16 mouse cellular contexts compared by ENCODE assay signal in genomic region chr12:88463588-88464290, GRCm38 (mm10).
DNase-seq lines count a peak whose midpoint lies in the region; ATAC-seq lines count a peak whose summit lies in the region.
"Had no signal": no experiment of that assay in that cellular context is flagged by ENCODE, and none has a peak within 500 bp of the region (broad histone marks: within the 10 kb centered on the region; RNA-seq: fewer than 3 reads in every experiment).

No protein-coding gene starts in this region.

- no peaks in the 10 kb centered on the region for H3K27me3 ChIP-seq in forebrain, embryonic 13.5 days
- H3K27me3 ChIP-seq in forebrain, embryonic 16.5 days (replicated peaks; ENCODE audit: control insufficient read depth, insufficient read depth, low read length), result no peaks in the 10 kb centered on the region
- H3K27me3 ChIP-seq in kidney, embryonic 16.5 days (ENCODE audit: insufficient read depth, low read length), result no peaks in the 10 kb centered on the region
- no peaks in the 10 kb centered on the region for H3K27me3 ChIP-seq in neural tube, embryonic 14.5 days (ENCODE audit: control insufficient read depth, insufficient read depth, low read length)
- H3K27me3 ChIP-seq: hindbrain, embryonic 15.5 days; liver, embryonic 15.5 days; neural tube, embryonic 15.5 days had no signal

- H3K9me3 ChIP-seq in forebrain, embryonic 13.5 days (replicated peaks), result no peaks in the 10 kb centered on the region
- H3K9me3 ChIP-seq in forebrain, embryonic 16.5 days (ENCODE audit: control insufficient read depth, low read length), result no peaks in the 10 kb centered on the region
- no peaks in the 10 kb centered on the region for H3K9me3 ChIP-seq in kidney, embryonic 16.5 days (ENCODE audit: low read length)
- no peaks in the 10 kb centered on the region for H3K9me3 ChIP-seq in neural tube, embryonic 14.5 days (ENCODE audit: control insufficient read depth, low read length)
- H3K9me3 ChIP-seq: hindbrain, embryonic 15.5 days; liver, embryonic 15.5 days; neural tube, embryonic 15.5 days had no signal

- no peaks in the 10 kb centered on the region for H3K36me3 ChIP-seq in forebrain, embryonic 13.5 days (ENCODE audit: poor library complexity, severe bottlenecking)
- H3K36me3 ChIP-seq in forebrain, embryonic 16.5 days (ENCODE audit: control insufficient read depth, insufficient read depth), result 0 out of 2 replicates have a peak, but pooled peaks cover 3% of the 10 kb centered on the region
- H3K36me3 ChIP-seq in kidney, embryonic 16.5 days (ENCODE audit: insufficient read depth, low read length), result peaks cover 9% of the 10 kb centered on the region; the same call in 1 of the 2 replicates
- 0 out of 2 replicates have a peak, but pooled peaks cover 3% of the 10 kb centered on the region for H3K36me3 ChIP-seq in neural tube, embryonic 14.5 days (ENCODE audit: control insufficient read depth, insufficient read depth, low read length)
- H3K36me3 ChIP-seq: liver, embryonic 15.5 days had no signal

- no peak overlapping the region for H3K4me3 ChIP-seq in forebrain, embryonic 13.5 days
- no peak overlapping the region for H3K4me3 ChIP-seq in forebrain, embryonic 16.5 days (replicated peaks; ENCODE audit: low read length)
- no peak overlapping the region for H3K4me3 ChIP-seq in kidney, embryonic 16.5 days (ENCODE audit: low read length)
- no peak overlapping the region for H3K4me3 ChIP-seq in neural tube, embryonic 14.5 days (ENCODE audit: low read depth, low read length)
- H3K4me3 ChIP-seq: hindbrain, embryonic 15.5 days; liver, embryonic 15.5 days; neural tube, embryonic 15.5 days had no signal

- ATAC-seq in forebrain, embryonic 13.5 days, result peak; percentile 27; the same call in 1 of the 2 replicates
- ATAC-seq in forebrain, embryonic 16.5 days, result no peak; the same call in 1 of the 2 replicates
- peak; percentile 91 for ATAC-seq in kidney, embryonic 16.5 days (ENCODE audit: low FRiP score, low TSS enrichment)
- ATAC-seq in neural tube, embryonic 14.5 days (ENCODE audit: low read depth), result peak; percentile 44; the same call in 1 of the 2 replicates
- ATAC-seq in erythroblast, adult 5-6 weeks (replicated peaks; ENCODE audit: low FRiP score, poor library complexity, severe bottlenecking), result no peak
- ATAC-seq: lung, postnatal 0 days had no signal

- 84% methylated on average over 10 of the region's 10 CpGs for WGBS in forebrain, embryonic 13.5 days
- WGBS in forebrain, embryonic 16.5 days, result 76% methylated on average over 10 of the region's 10 CpGs
- 52% methylated on average over 10 of the region's 10 CpGs for WGBS in kidney, embryonic 16.5 days
- WGBS in neural tube, embryonic 14.5 days, result 81% methylated on average over 10 of the region's 10 CpGs

- no peak for DNase-seq in kidney, adult 11 months
- no peak for DNase-seq in neural tube, embryonic 10.5 days (ENCODE audit: extremely low spot score, low spot score)
- DNase-seq: cerebellum, adult 9-10 months; embryo, embryonic 11 days; heart, adult 18-20 months; right cerebral cortex, postnatal 25 days had no signal

- no peak overlapping the region for H3K27ac ChIP-seq in forebrain, embryonic 13.5 days
- no peak overlapping the region for H3K27ac ChIP-seq in forebrain, embryonic 16.5 days (ENCODE audit: low read length)
- no peak overlapping the region for H3K27ac ChIP-seq in kidney, embryonic 16.5 days (ENCODE audit: low read length)
- no peak overlapping the region for H3K27ac ChIP-seq in neural tube, embryonic 14.5 days (ENCODE audit: low read depth, low read length)
- H3K27ac ChIP-seq: hindbrain, embryonic 15.5 days; liver, embryonic 15.5 days; neural tube, embryonic 15.5 days; stomach, postnatal 0 days had no signal

- no peak overlapping the region for H3K9ac ChIP-seq in forebrain, embryonic 13.5 days
- no peak overlapping the region for H3K9ac ChIP-seq in forebrain, embryonic 16.5 days (replicated peaks; ENCODE audit: low read depth, low read length)
- no peak overlapping the region for H3K9ac ChIP-seq in kidney, embryonic 16.5 days (replicated peaks; ENCODE audit: low read length)
- no peak overlapping the region for H3K9ac ChIP-seq in neural tube, embryonic 14.5 days (replicated peaks; ENCODE audit: low read depth, low read length)
- H3K9ac ChIP-seq: hindbrain, embryonic 15.5 days; liver, embryonic 15.5 days; neural tube, embryonic 15.5 days had no signal

- H3K4me2 ChIP-seq in forebrain, embryonic 13.5 days, result no peak overlapping the region
- H3K4me2 ChIP-seq in forebrain, embryonic 16.5 days (ENCODE audit: low read length), result no peak overlapping the region
- no peak overlapping the region for H3K4me2 ChIP-seq in kidney, embryonic 16.5 days (replicated peaks; ENCODE audit: low read depth, low read length)
- no peak overlapping the region for H3K4me2 ChIP-seq in neural tube, embryonic 14.5 days (ENCODE audit: low read depth, low read length)
- H3K4me2 ChIP-seq: hindbrain, embryonic 15.5 days; liver, embryonic 15.5 days; neural tube, embryonic 15.5 days had no signal

- no peaks in the 10 kb centered on the region for H3K4me1 ChIP-seq in forebrain, embryonic 13.5 days
- no peaks in the 10 kb centered on the region for H3K4me1 ChIP-seq in forebrain, embryonic 16.5 days (replicated peaks; ENCODE audit: control insufficient read depth, insufficient read depth, low read length)
- H3K4me1 ChIP-seq in kidney, embryonic 16.5 days (ENCODE audit: insufficient read depth, low read length), result peaks cover 7% of the 10 kb centered on the region; the same call in 1 of the 2 replicates
- no peaks in the 10 kb centered on the region for H3K4me1 ChIP-seq in neural tube, embryonic 14.5 days (ENCODE audit: control insufficient read depth, insufficient read depth, low read length)
- H3K4me1 ChIP-seq: hindbrain, embryonic 15.5 days; neural tube, embryonic 15.5 days had no signal

Comparison
In these comparisons a context has a peak if more than half of its experiments do, and no peak if none do; other contexts are left out.
1. ATAC-seq: peak in forebrain, embryonic 13.5 days (single experiment), kidney, embryonic 16.5 days (single experiment) and neural tube, embryonic 14.5 days (single experiment); none in forebrain, embryonic 16.5 days (single experiment) and erythroblast, adult 5-6 weeks (single experiment).